Mouse (Mus musculus) liver, postnatal 0 days (tissue): ENCODE data around the gene Fam163b. TPM values are rescaled to one million over a fixed set of nuclear protein-coding genes. Genes with fewer than 3 reads are reported as not detected.

Source experiments
- ATAC-seq: fragments of 200-750 bp; cut with Nextera tagmentation; 2 replicates; pipeline ENCODE4 v1.8.0; 2017; ENCODE audit warnings: mild to moderate bottlenecking, moderate library complexity
- DNase-seq: peaks from one replicate; pipeline ENCODE4 v3.0.0-alpha.2; 2016
- H3K27ac ChIP-seq: fragments of 300-500 bp; sonication (generic); 2 replicates; pipeline ENCODE4 v1.5.1; 2014; ENCODE audit warnings: antibody characterized with exemption, moderate library complexity, mild to moderate bottlenecking, low read depth
- H3K27me3 ChIP-seq: fragments of 300-500 bp; sonication (generic); 2 replicates; pipeline ENCODE4 v1.6.1; 2014; ENCODE audit warnings: low read length, control low read depth, mixed read lengths; ENCODE audit not compliant: insufficient read depth
- H3K36me3 ChIP-seq: fragments of 300-500 bp; sonication (generic); replicated peaks from 2 replicates; pipeline ENCODE4 v1.6.1; 2014; ENCODE audit warnings: mild to moderate bottlenecking, control low read depth, low read length, moderate library complexity, mixed read lengths; ENCODE audit not compliant: insufficient read depth
- H3K4me1 ChIP-seq: fragments of 300-500 bp; sonication (generic); 2 replicates; pipeline ENCODE4 v1.6.1; 2014; ENCODE audit warnings: antibody characterized with exemption, mild to moderate bottlenecking, control low read depth; ENCODE audit not compliant: insufficient read depth
- H3K4me2 ChIP-seq: fragments of 300-500 bp; sonication (generic); 2 replicates; pipeline ENCODE4 v1.6.1; 2014; ENCODE audit warnings: low read depth, mild to moderate bottlenecking, low read length, moderate library complexity, mixed read lengths
- H3K4me3 ChIP-seq: fragments of 300-500 bp; sonication (generic); 2 replicates; pipeline ENCODE4 v1.5.1; 2014; ENCODE audit warnings: low read depth, low read length
- H3K9ac ChIP-seq: fragments of 300-500 bp; sonication (generic); replicated peaks from 2 replicates; pipeline ENCODE4 v1.6.1; 2014; ENCODE audit warnings: mild to moderate bottlenecking, moderate library complexity
- H3K9me3 ChIP-seq: fragments of 300-500 bp; sonication (generic); 2 replicates; pipeline ENCODE4 v1.6.1; 2016; ENCODE audit warnings: mild to moderate bottlenecking, control low read depth, low read length, mixed read lengths
- CTCF ChIP-seq: sonication (generic); IDR thresholded peaks from 2 replicates; pipeline ENCODE4 v1.5.1; 2016; ENCODE audit warnings: antibody characterized with exemption, low read depth
- EP300 ChIP-seq: IDR thresholded peaks from 2 replicates; pipeline ENCODE4 v1.6.1; 2016; ENCODE audit warnings: antibody characterized with exemption, low read depth, mild to moderate bottlenecking
- WGBS: fragments of 180-500 bp; shearing (Covaris S2); extraction: QIAGEN DNeasy Blood & Tissue Kit; methylation state at CpG from one replicate; pipeline ENCODE4 v1.1.7; 2014; ENCODE audit not compliant: insufficient replicate concordance; 5-methylcytosine and 5-hydroxymethylcytosine counted together
- polyA plus RNA-seq: library from polyadenylated mRNA; unstranded; fragments of >200 nt; fragmentation: Nextera tagmentation; extraction: Ambion mirVana; gene quantifications from 2 replicates; pipeline ENCODE4 v1.2.1, GENCODE M21; 2015

The Fam163b gene
- polyA plus RNA-seq, 1 experiment from 2014 or later = not detected

DNA sequence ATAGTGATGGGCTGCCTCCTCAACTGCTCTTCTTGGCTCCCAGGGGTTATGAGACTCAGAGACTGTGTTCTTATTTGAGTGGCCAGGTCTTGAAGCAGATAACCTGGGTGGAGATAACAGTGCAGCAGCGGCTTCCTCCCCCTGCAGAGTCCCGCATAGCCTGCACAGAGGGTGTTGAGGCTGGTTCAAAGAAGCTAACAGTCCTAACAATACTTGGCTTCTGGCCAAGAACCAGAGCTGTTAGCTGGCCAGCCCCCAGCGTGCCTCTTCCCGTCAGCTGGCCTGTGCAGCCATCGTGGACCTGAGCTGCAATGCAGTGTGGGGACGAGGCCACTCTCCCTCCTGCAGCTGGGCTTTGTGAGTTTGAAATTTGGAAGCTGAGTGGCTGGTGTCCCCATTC, 44.5 kb downstream of the Fam163b start:
- no peak overlapping the region for H3K9ac ChIP-seq
- H3K4me2 ChIP-seq = no peak overlapping the region
- no peak for DNase-seq
- WGBS = 12% methylated on average over 6 of the region's 6 CpGs
- no peaks in the 10 kb centered on the region for H3K36me3 ChIP-seq
- H3K9me3 ChIP-seq = no peaks in the 10 kb centered on the region
- ATAC-seq = no peak; the same call in 1 of the 2 replicates
- peaks cover 9% of the 10 kb centered on the region for H3K4me1 ChIP-seq
- TF ChIP-seq EP300 (no peak), CTCF (no peak)
- H3K27me3 ChIP-seq = no peaks in the 10 kb centered on the region
- no peak overlapping the region for H3K27ac ChIP-seq
- no peak overlapping the region for H3K4me3 ChIP-seq

DNA sequence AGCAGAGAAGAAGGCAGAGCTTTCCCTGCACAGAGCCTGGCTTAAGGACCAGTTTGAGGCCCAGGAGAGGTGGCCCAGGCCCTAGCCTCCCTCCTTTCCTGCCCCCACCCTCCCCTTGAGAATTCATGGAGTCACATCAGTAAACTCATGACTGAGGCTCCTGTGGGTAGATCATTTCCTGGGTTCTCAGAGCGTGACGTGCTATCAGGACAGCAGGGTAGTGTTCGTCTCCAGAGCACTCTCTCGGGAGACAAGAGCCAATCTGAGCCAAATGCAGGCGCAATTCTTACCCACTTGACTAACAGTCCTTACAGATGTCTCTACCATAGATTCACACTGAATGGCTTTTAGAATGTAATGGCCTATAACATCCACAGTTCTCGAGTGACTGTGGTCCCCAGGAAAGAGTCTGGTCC, 45.0 kb downstream of the Fam163b start:
- WGBS = 45% methylated on average over 6 of the region's 6 CpGs
- Histone ChIP-seq H3K36me3 (no peaks in the 10 kb centered on the region), H3K27me3 (no peaks in the 10 kb centered on the region), H3K9ac (no peak overlapping the region), H3K27ac (no peak overlapping the region), H3K9me3 (no peaks in the 10 kb centered on the region), H3K4me1 (peaks cover 9% of the 10 kb centered on the region), H3K4me2 (no peak overlapping the region), H3K4me3 (no peak overlapping the region)
- ATAC-seq (peak; percentile 25; the same call in 1 of the 2 replicates), DNase-seq (no peak)
- TF ChIP-seq EP300 (no peak), CTCF (no peak)

DNA sequence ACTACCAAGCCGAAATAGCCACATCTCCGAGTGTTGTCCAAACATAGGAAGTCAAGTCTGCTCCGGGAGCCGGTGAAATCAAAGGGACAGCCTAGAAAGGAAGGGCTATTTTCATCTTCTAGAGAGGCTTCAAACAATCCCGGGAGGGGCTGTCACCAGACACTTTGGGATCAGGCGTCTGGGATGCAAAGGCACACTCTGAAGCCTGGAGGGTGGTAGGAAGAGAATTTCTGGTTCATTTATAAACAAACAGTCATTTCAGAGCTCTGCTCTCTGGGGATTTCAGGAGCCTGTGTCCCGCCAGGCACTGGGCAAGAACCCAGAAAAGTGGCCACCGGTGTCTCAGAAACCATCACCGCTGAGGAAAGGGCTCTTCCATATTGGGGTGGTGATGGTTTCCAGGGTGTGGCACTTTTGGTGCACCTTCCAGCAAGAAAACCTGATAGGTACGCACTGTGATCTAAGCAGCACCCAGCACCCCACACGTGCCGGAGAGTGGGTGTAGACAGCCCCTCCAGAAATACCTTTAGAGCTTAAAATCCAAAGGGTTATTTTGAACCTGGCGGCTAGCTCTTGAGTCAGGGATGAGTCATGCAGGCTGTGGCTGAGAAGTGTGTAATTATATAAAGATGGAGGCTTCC, 45.8 kb downstream of the Fam163b start:
- no peak overlapping the region for H3K9ac ChIP-seq
- H3K36me3 ChIP-seq = no peaks in the 10 kb centered on the region
- H3K9me3 ChIP-seq = no peaks in the 10 kb centered on the region
- H3K4me2 ChIP-seq = no peak overlapping the region
- TF ChIP-seq EP300 (no peak), CTCF (no peak)
- ATAC-seq (no peak), DNase-seq (no peak)
- H3K27ac ChIP-seq = no peak overlapping the region
- 49% methylated on average over 13 of the region's 13 CpGs for WGBS
- H3K4me1 ChIP-seq = peaks cover 9% of the 10 kb centered on the region
- no peak overlapping the region for H3K4me3 ChIP-seq
- no peaks in the 10 kb centered on the region for H3K27me3 ChIP-seq

DNA sequence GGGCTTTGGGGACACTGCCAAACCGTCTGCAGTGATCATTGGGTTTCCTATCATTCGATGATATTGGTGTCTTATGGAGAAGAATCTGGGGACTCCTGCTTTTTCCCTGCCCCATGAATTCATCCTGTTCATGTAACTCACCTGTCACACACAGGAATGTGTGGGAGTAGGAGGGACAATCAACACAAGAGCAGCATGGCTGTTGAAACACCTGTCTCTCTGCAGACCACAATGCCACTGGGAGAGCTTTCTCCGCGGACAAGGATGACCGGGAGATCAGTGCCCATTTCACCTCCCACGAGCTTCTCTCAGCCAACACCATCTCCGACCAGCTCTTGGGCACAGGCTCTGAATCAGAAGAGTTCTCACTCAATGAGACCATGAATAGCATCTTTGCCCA, 47.1 kb downstream of the Fam163b start:
- ATAC-seq (no peak), DNase-seq (no peak)
- peaks cover 9% of the 10 kb centered on the region for H3K4me1 ChIP-seq
- no peak overlapping the region for H3K4me2 ChIP-seq
- H3K9me3 ChIP-seq = no peaks in the 10 kb centered on the region
- no peaks in the 10 kb centered on the region for H3K27me3 ChIP-seq
- H3K27ac ChIP-seq = no peak overlapping the region
- no peak overlapping the region for H3K9ac ChIP-seq
- H3K4me3 ChIP-seq = no peak overlapping the region
- TF ChIP-seq EP300 (no peak), CTCF (no peak)
- no peaks in the 10 kb centered on the region for H3K36me3 ChIP-seq
- 85% methylated on average over 7 of the region's 7 CpGs for WGBS

DNA sequence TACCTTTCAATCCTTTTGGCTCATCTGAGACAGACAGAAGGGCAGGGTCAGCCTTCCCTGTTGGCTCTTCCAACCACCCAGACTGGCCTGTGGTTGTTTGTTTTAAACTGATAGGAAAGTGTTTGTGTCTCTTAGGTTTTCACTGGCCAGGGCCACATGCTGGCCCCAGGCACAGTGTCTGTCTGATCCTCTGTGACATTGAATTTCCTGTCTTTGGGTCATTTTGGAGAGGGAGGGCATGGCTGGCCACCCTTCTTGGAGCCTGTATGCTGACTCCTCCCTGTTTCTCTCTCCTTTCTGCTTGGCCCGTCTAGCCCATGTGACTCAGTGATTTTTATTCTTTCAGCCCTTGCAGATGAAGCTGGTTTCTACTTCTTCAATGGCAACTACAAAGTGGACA, 53.1 kb downstream of the Fam163b start:
- Histone ChIP-seq H3K27ac (no peak overlapping the region; the same call in 1 of the 2 replicates), H3K9ac (no peak overlapping the region), H3K27me3 (no peaks in the 10 kb centered on the region), H3K36me3 (no peaks in the 10 kb centered on the region), H3K4me2 (no peak overlapping the region), H3K4me3 (no peak overlapping the region), H3K4me1 (no peaks in the 10 kb centered on the region; the same call in 1 of the 2 replicates), H3K9me3 (no peaks in the 10 kb centered on the region)
- WGBS = 65% methylated on average over 1 of the region's 1 CpGs
- DNase-seq (no peak), ATAC-seq (no peak)
- no peak for TF ChIP-seq EP300
- TF ChIP-seq CTCF = no peak

DNA sequence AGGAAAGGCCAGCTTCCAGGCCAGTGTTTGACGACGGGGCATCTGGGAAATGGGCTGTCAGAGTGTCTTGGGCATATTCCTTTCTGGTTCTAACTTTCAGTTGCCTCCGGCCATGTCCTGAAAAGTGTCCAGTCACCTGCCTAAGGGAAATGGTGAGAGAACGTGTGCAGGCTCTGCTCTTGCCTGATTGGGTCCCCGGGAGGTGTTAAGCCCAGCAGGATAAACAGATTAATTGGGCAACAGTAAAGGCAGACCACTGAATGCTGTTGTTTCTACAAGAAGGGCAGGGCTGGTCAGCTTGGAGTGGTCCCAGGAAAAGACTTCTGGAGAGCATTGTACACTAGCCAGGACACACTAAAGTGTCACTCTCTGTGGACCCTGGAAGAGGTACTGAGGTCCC, 53.6 kb downstream of the Fam163b start:
- Histone ChIP-seq H3K4me3 (no peak overlapping the region), H3K9ac (no peak overlapping the region), H3K27me3 (no peaks in the 10 kb centered on the region), H3K27ac (peak overlapping the region; percentile 48; the same call in 1 of the 2 replicates), H3K9me3 (no peaks in the 10 kb centered on the region), H3K36me3 (no peaks in the 10 kb centered on the region), H3K4me2 (no peak overlapping the region), H3K4me1 (no peaks in the 10 kb centered on the region; the same call in 1 of the 2 replicates)
- TF ChIP-seq CTCF = no peak
- no peak for TF ChIP-seq EP300
- 59% methylated on average over 5 of the region's 5 CpGs for WGBS
- ATAC-seq = no peak
- DNase-seq = no peak
